Mouse (Mus musculus): ENCODE measurements around the gene Aebp1. TPM values are rescaled to one million over a fixed set of nuclear protein-coding genes. Genes with fewer than 3 reads are reported as not detected.

Gene Aebp1
- total RNA-seq (2015; ENCODE audit: low replicate concordance) (not detected in 2 replicates), total RNA-seq (2017; ENCODE audit: low replicate concordance) (not detected in 2 replicates)

- no peak for ATAC-seq (replicated peaks; ENCODE audit: low FRiP score, poor library complexity, severe bottlenecking)
Observed at GRCm38 (mm10) chr11:5861678-5862393, at the start of gene Aebp1. Gene Aebp1 (plus strand): TSS chr11:5861947.

- ATAC-seq (replicated peaks; ENCODE audit: low FRiP score, poor library complexity, severe bottlenecking) = no peak
Observed at GRCm38 (mm10) chr11:5813381-5813780, 48.4 kb upstream of the Aebp1 start.

GRCm38 (mm10) chr11:5819223-5819622 is 42.5 kb upstream of the Aebp1 start:
- no peak for ATAC-seq (replicated peaks; ENCODE audit: low FRiP score, poor library complexity, severe bottlenecking)

DNA sequence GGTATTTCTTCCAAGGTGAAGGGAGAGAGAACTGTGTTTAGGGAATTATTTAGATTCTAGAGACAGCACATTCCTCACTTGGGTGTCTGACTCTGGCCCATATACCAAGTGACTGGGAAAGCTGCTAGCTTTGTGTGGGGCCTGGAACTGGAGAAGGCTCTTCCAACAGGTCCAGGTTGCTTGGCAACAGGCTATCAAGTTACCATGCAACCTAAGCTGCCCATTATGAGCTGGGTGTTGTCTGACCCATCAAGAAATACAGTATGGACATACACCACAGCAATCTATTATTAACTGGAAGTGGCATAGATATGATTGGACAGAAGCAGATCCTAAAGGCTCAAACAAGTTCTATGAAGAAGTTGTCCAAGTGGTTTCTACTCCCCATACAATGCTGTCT is 36.3 kb upstream of the Aebp1 start:
- ATAC-seq (replicated peaks; ENCODE audit: low FRiP score, poor library complexity, severe bottlenecking) = no peak

DNA sequence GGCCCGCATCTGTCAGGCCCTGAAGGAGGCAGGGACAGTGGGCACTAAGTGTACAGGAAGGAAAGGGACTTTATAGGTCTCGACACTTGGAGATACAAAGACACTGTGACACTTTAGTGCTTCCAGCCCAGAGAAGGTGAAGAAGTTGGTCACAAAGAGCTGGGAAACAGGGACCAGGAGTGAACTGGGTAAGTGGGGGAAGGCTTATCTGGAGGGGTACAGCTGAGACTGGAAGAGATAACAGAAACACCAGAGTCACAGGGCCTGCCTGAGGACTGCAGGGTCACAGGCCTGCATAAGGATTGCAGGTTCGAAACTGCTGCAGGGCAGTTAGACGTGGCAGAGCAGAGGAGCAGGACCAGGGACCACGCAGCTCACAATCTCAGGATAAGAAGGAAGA is 33.8 kb upstream of the Aebp1 start:
- ATAC-seq (replicated peaks; ENCODE audit: low FRiP score, poor library complexity, severe bottlenecking) = no peak

DNA sequence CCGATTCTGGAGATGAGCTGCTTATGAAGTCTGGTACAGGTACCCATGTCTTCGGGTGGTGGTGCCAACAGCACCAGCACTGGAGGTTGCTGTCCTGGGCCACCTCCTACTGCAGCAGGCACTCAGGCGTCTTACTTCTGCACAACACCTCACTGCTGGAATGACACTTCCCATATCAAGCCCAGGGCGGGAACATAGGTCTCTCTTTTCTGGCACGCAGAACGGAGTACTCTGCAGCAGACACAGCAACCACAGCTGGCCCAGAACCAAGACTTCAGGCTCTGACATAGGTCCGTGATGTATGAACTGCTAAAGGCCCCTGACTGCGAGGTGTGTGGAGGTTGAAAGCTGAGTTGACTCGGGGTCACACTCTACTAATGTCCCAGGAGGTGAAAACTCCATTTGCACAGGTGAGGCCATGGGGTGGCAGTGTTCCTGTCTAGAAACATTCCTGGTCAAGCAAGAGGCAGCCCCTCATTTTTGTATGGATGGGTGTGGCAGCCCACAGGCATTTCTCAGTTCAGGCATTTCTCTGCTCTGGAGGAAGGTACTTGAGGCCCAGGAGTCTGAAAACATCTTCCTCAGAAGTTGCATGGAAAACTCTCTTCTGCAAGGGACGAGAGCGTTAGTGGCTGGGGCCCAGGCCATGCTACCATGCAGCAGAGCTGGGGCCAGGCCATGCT is 33.1 kb upstream of the Aebp1 start:
- ATAC-seq (replicated peaks; ENCODE audit: low FRiP score, poor library complexity, severe bottlenecking) = no peak

DNA sequence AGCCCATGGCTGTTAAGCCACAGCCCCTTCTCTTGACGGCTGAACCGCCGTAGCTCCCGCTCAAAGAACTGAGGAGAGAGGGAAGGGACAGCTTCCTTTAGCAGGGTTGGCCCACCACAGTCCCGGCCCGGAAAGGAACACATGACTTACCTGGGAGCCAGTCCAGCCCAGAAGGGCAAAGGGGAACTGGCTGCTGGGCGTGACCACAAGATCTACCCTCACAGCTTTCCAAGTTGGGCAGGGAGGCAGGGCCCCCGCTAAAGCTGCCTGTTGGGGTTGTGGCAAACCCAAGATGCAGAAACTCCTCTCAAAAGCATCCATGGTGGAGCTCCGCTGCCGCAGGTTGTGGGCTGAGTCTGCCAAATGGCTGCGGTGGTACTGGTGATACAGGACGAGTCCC is 32.4 kb upstream of the Aebp1 start:
- ATAC-seq (replicated peaks; ENCODE audit: low FRiP score, poor library complexity, severe bottlenecking) = no peak

DNA sequence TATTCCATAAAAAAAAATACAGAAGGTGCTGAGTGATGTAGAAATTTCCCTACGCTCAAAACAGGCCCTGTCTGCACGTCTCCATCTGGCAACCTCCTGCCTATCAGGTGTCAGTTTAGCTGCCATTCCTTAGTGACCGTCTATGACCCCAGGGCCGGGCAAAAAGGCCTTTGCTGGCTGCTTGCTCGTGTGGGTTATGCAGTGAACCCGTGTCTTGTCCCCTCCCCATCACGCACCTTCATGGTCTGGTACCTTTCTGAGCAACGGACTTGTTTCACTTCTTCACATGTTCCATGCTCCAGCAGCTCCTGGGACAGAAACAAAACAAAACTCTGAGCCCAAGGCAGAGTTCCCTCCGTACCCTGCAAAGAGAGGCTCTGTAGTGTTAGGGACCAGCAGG is 27.2 kb upstream of the Aebp1 start:
- ATAC-seq (replicated peaks; ENCODE audit: low FRiP score, poor library complexity, severe bottlenecking) = no peak

- ATAC-seq (replicated peaks; ENCODE audit: low FRiP score, poor library complexity, severe bottlenecking) = no peak
Observed at GRCm38 (mm10) chr11:5835057-5835456, 26.7 kb upstream of the Aebp1 start.

DNA sequence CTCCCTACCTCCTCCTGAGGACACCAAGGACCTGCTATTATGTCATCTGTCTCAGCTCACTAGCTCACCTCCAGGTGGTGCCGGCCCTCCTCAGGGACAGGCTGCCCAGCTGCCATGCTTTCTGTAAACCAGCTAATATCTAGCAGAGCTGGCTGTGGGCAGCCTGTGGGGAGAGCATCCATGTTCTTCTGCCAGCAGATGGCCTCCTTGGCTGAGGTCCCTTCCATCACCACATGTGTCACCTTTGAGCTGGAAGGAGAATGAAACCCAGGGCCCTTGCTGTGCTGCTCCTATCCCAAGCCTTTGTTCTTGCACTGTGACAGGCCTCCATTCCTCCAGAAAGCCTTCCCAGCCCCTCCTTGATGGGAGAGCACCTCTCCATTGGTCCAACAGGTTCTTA is 25.6 kb upstream of the Aebp1 start:
- ATAC-seq (replicated peaks; ENCODE audit: low FRiP score, poor library complexity, severe bottlenecking) = no peak

DNA sequence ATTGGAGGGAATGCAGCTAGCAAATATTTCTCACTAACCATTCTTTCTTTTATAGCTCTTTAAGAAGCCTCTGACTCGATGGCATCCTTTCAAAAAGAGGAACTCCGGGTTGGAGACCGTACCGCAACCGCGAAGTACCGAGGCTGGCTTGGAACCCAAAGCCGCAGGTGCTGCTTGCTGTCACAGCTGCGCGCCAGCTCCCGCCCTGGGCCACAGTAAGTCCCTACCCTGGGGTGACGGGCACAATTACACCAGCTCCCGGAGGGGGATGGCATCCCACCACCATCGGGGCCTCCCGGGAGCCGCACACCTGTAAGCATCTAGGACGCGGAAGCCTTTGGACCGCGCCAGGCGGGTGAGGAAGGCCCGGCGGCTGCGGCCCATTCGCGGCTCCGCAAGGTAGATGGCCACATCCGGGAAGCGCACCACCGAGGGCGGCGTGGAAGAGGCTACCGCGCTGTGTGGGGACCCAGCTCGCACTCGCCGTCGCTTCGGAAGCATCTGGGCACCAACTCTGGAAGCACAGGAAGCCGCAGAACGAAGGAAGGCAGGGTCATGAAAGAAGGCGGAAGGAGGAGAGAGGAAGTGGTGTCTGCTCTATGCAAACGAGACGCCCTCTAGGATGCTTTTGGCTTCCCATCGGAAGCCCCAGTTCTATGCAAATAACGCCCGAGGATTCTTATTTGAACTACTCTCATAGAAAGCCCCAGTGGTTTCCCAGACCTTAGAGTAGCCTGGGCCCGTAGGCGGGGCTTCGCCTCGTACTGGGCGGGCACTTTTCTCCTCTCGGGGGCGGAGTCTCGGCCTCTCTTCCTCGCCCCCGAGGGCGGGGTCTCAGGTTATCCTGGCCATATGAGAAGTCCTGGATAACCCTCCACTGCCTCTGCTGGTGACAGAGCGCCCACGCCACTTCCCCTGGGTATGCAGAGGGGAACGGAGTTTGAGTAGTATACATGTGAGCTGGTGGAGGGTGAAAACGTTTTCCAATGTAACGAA is 24.2 kb upstream of the Aebp1 start, which contains the start of gene Polm:
TSS of gene Polm (minus strand) at position 766 of the 996 bp plus-strand sequence.
- peak; percentile 97 for ATAC-seq (replicated peaks; ENCODE audit: low FRiP score, poor library complexity, severe bottlenecking)

GRCm38 (mm10) chr11:5840346-5840745 is 21.4 kb upstream of the Aebp1 start:
- ATAC-seq (replicated peaks; ENCODE audit: low FRiP score, poor library complexity, severe bottlenecking) = no peak

DNA sequence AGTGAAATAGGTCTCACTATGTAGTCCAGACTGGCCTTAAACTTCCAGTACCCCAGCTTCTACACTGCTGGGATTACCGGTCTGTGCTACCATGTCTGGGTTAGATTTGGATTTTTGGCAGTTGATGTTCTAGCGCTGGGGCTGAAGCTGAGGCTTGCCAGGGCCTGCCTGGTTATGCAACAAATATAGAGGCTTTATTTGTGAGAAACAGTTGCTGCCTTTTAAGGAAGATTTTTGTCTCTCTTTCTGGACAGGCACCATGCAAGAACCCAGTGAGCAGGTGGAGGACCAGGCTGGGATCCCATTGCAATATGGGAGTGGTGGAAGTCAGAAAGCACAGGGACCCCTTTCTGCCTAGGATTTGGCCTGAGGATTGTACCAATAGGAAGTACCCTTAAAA is 20.0 kb upstream of the Aebp1 start:
- no peak for ATAC-seq (replicated peaks; ENCODE audit: low FRiP score, poor library complexity, severe bottlenecking)

GRCm38 (mm10) chr11:5843131-5843530 is 18.6 kb upstream of the Aebp1 start:
- ATAC-seq (replicated peaks; ENCODE audit: low FRiP score, poor library complexity, severe bottlenecking) = no peak

GRCm38 (mm10) chr11:5846639-5847345 is 15.0 kb upstream of the Aebp1 start:
- ATAC-seq (replicated peaks; ENCODE audit: low FRiP score, poor library complexity, severe bottlenecking) = no peak

DNA sequence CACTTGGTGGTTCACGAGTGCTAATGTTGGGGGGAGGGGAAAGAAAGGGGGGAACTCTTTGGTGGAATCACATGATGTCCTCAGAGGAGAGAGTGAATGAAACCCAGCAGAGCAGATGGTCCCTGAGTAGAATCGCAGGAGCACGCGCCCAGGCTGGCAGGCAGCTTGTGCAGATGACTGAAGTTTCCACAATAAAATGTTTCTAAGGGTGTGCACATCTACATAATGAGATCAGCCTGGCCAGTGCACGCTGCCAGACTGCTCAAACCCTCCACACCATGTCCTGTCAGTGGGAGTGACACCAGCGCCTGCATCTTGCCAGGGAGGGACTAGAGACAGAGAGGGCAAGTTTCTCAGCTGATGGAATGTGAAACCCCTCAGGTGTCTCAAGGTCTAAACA is 13.0 kb upstream of the Aebp1 start:
- no peak for ATAC-seq (replicated peaks; ENCODE audit: low FRiP score, poor library complexity, severe bottlenecking)

DNA sequence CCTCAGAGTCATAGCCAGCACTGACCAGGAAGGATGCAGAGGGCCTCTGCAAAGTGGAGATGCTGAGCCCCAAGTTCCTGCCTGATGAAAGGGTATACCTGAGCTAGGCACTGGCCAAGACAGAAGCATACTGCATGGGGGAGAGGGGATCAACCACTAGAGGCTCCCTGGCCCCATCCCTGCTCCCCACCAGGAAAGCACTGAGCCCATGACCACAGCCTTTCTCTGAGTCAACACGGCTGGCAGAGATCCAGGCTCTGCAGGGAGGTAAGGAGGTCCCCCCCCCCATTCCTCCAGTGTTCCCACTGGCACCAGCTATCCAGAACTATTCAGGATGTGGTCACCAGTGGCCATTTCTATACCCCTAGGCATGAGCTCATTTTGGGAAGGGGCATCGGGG is 12.4 kb upstream of the Aebp1 start:
- no peak; the same call in 1 of the 2 replicates for ATAC-seq (replicated peaks; ENCODE audit: low FRiP score, poor library complexity, severe bottlenecking)

GRCm38 (mm10) chr11:5850452-5850851 is 11.3 kb upstream of the Aebp1 start:
- ATAC-seq (replicated peaks; ENCODE audit: low FRiP score, poor library complexity, severe bottlenecking) = no peak

GRCm38 (mm10) chr11:5851021-5851736 is 10.6 kb upstream of the Aebp1 start:
- no peak for ATAC-seq (replicated peaks; ENCODE audit: low FRiP score, poor library complexity, severe bottlenecking)

All from erythroblast, adult 5-6 weeks (primary cell).